Mouse (Mus musculus) G1E (cell line): ENCODE measurements at regions not wholly inside any gene's neighbourhood (a gene's known extent, or its start where the extent isn't known, plus 50 kb on each side); places are given as distances from the start of the nearest gene placed in this dataset.

Experiments
- CTCF ChIP-seq: IDR thresholded peaks from 2 replicates; pipeline ENCODE4 v1.5.1; 2012; ENCODE audit warnings: low read depth, low read length, inconsistent platforms, mixed read lengths
- GATA1 ChIP-seq: IDR thresholded peaks from 2 replicates; pipeline ENCODE4 v1.6.1; 2012; ENCODE audit warnings: borderline replicate concordance, low read length, inconsistent platforms, mixed read lengths
- POLR2AphosphoS5 ChIP-seq: IDR thresholded peaks from 2 replicates; pipeline ENCODE4 v1.6.1; 2012; ENCODE audit warnings: low read depth, low read length, inconsistent platforms; ENCODE audit not compliant: insufficient replicate concordance

DNA sequence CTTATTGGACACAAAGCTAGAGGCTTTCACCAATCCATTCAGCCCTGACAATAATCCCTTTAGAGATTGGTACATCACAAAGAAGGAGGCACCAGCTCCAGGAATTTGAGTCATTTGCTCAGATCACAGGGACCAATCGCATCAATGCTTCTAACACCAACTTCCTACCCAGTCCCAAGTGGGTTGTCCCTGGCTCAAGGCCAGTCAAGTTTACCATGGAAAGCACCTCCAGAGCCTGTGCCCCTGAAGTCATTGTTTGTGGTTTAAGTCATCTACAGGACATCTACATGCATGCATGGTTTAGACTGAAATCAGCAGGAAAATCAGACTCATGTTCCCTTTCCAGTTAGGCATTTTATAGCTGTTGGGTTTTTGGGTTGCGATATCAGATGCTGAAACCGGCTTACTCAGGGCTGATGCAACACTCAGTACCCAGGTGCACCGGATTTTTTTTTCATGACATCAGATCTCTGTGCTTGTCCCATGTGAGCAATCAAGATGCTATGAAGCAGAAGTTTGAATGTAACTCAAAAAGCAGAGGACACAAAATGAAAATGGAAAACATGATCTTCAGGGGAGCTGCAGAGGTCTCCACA, 50.3 kb upstream of the Sh3bp4 start:
- TF ChIP-seq POLR2AphosphoS5 (no peak), CTCF (no peak), GATA1 (no peak)
